Mouse (Mus musculus): ENCODE results near the gene Gm10964.
A peak's percentile ranks its signal among the peaks of the same experiment; 100 is the strongest.
"Not testable (repeated sequence)": the region's sequence is repeated elsewhere in the genome, so short reads cannot be mapped to it uniquely, and the experiment has no call there.

The Gm10964 gene

GRCm38 (mm10) chr3:103779183-103779582, 40.0 kb downstream of the Gm10964 start:
- no peak for DNase-seq

- no peak for DNase-seq
These were observed 41.1 kb downstream of the Gm10964 start for GRCm38 (mm10) chr3:103780271-103780670.

- no peak for DNase-seq
These were observed 41.6 kb downstream of the Gm10964 start for GRCm38 (mm10) chr3:103780777-103781176.

- no peak for DNase-seq
These were observed 43.9 kb downstream of the Gm10964 start for GRCm38 (mm10) chr3:103782844-103783609.

GRCm38 (mm10) chr3:103787225-103787624, 48.1 kb downstream of the Gm10964 start:
- DNase-seq = no peak

- DNase-seq = no peak
These were observed 49.9 kb downstream of the Gm10964 start for GRCm38 (mm10) chr3:103789096-103789495.

GRCm38 (mm10) chr3:103789891-103790345, 50.8 kb downstream of the Gm10964 start:
- DNase-seq = peak in 1 of 2 experiments; percentile 48

GRCm38 (mm10) chr3:103790346-103791145, 51.4 kb downstream of the Gm10964 start:
- no peak for DNase-seq

GRCm38 (mm10) chr3:103791230-103792110, 52.3 kb downstream of the Gm10964 start, which contains the start of gene Hipk1:
Hipk1 (minus strand) TSS chr3:103791563.
- DNase-seq = peak; percentile 92 to 94

GRCm38 (mm10) chr3:103792111-103792406, 52.9 kb downstream of the Gm10964 start:
- DNase-seq = not testable (repeated sequence)

GRCm38 (mm10) chr3:103792566-103792965, 53.4 kb downstream of the Gm10964 start:
- no peak for DNase-seq

Measured in kidney, adult 8-10 months (tissue).